Mouse (Mus musculus) heart, adult 2 months (tissue): ENCODE measurements around the gene Ptpn11.

ENCODE experiments used
- CTCF ChIP-seq: fragments of 200-600 bp; IDR thresholded peaks from 2 replicates; pipeline ENCODE4 v1.8.1; 2022; ENCODE audit warnings: antibody characterized with exemption, mild to moderate bottlenecking, moderate library complexity
- POLR2A ChIP-seq: fragments of 200-500 bp; IDR thresholded peaks from 2 replicates; pipeline ENCODE4 v1.6.1; 2011; ENCODE audit warnings: mild to moderate bottlenecking, low read depth, low read length, control low read depth; ENCODE audit not compliant: insufficient read depth

DNA sequence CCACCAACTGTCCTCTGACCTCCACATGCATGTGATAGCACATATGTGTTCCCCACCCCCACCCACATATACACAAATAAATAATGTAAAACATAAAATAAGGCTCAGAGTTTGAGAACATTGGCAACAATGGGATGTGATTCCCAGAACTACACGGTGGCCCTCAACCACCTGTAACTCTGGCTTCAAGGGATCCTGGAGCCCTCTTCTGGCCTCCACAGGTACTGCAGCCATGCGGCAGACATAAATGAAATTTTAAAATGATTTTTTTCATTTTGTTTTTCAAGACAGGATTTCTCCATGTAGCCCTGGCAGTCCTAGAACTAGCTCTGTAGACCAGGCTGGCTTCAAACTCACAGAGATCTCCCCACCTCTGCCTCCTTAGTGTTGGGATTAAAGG, 65.1 kb downstream of the Ptpn11 start:
- TF ChIP-seq CTCF (peak; percentile 66), POLR2A (no peak)
